25 mouse cellular contexts compared by ENCODE assay signal in genomic region chr4:109574845-109575244, GRCm38 (mm10). TPM values are rescaled to one million over a fixed set of nuclear protein-coding genes. Genes with fewer than 3 reads are reported as not detected.
"Had no signal": no experiment of that assay in that cellular context is flagged by ENCODE, and none has a peak within 500 bp of the region (broad histone marks: within the 10 kb centered on the region; RNA-seq: fewer than 3 reads in every experiment).

No protein-coding gene starts in this region.

- H3K4me3 ChIP-seq: limb, embryonic 10.5 days; limb, embryonic 13.5 days; liver, embryonic 12.5 days; liver, embryonic 15.5 days; megakaryocyte, embryonic 14.5 days; midbrain, embryonic 10.5 days; midbrain, embryonic 13.5 days had no signal

- H3K36me3 ChIP-seq: limb, embryonic 10.5 days; limb, embryonic 13.5 days; liver, embryonic 12.5 days; liver, embryonic 15.5 days; midbrain, embryonic 10.5 days; midbrain, embryonic 13.5 days had no signal

- H3K9ac ChIP-seq: limb, embryonic 13.5 days; liver, embryonic 12.5 days; liver, embryonic 15.5 days; midbrain, embryonic 13.5 days had no signal

- DNase-seq: kidney, adult 18-20 months; kidney, adult 9 months; kidney, postnatal 14 days; kidney, postnatal 4 days; liver; lung, adult 2 months; thymus, adult 18-20 months; thymus, postnatal 25 days had no signal

- H3K9me3 ChIP-seq: limb, embryonic 10.5 days; limb, embryonic 13.5 days; liver, embryonic 12.5 days; liver, embryonic 15.5 days; megakaryocyte, embryonic 14.5 days; midbrain, embryonic 13.5 days had no signal

- ATAC-seq: liver, embryonic 12.5 days; midbrain, embryonic 13.5 days had no signal

- H3K4me1 ChIP-seq: liver, embryonic 12.5 days; liver, embryonic 15.5 days; megakaryocyte, embryonic 14.5 days; midbrain, embryonic 10.5 days; midbrain, embryonic 13.5 days had no signal

- H3K27ac ChIP-seq: limb, embryonic 10.5 days; limb, embryonic 13.5 days; liver, embryonic 12.5 days; liver, embryonic 15.5 days; midbrain, embryonic 10.5 days; midbrain, embryonic 13.5 days had no signal

- H3K4me2 ChIP-seq: limb, embryonic 13.5 days; liver, embryonic 12.5 days; liver, embryonic 15.5 days; midbrain, embryonic 13.5 days had no signal

- H3K27me3 ChIP-seq: limb, embryonic 13.5 days; liver, embryonic 15.5 days; midbrain, embryonic 13.5 days had no signal

RNA-seq across cellular contexts. Expression of gene 4930522H14Rik, which starts 43.7 kb away (rescaled TPM):
- total RNA-seq: layer of hippocampus, adult 18-20 months; layer of hippocampus, postnatal 14 days; left cerebral cortex, postnatal 25 days; midbrain, postnatal 0 days had no signal
- polyA plus RNA-seq: kidney, embryonic 16.5 days; limb, embryonic 10.5 days; limb, embryonic 13.5 days; liver, embryonic 12.5 days; liver, embryonic 15.5 days; lung, adult 2 months; midbrain, embryonic 10.5 days; midbrain, embryonic 13.5 days; midbrain, postnatal 0 days; neural tube, embryonic 11.5 days; neural tube, embryonic 14.5 days; small intestine, adult 2 months; spleen, adult 2 months; stomach, embryonic 16.5 days had no signal
